Mouse (Mus musculus) intestine, postnatal 0 days (tissue): ENCODE measurements around the gene Rrad. TPM values are rescaled to one million over a fixed set of nuclear protein-coding genes. Genes with fewer than 3 reads are reported as not detected.

Experiments used
- ATAC-seq: fragments of 200-750 bp; cut with Nextera tagmentation; 2 replicates; pipeline ENCODE4 v1.8.0; 2017; ENCODE audit warnings: mild to moderate bottlenecking, moderate TSS enrichment, moderate library complexity
- H3K27ac ChIP-seq: fragments of 300-500 bp; sonication (generic); 2 replicates; pipeline ENCODE4 v1.5.1; 2014; ENCODE audit warnings: mild to moderate bottlenecking, low read depth, low read length, moderate library complexity
- H3K27me3 ChIP-seq: fragments of 300-500 bp; sonication (generic); replicated peaks from 2 replicates; pipeline ENCODE4 v1.6.1; 2014; ENCODE audit warnings: low read length, mixed read lengths; ENCODE audit not compliant: control insufficient read depth, insufficient read depth
- H3K36me3 ChIP-seq: fragments of 300-500 bp; sonication (generic); 2 replicates; pipeline ENCODE4 v1.6.1; 2014; ENCODE audit warnings: mild to moderate bottlenecking, moderate library complexity; ENCODE audit not compliant: control insufficient read depth, insufficient read depth
- H3K4me1 ChIP-seq: fragments of 300-500 bp; sonication (generic); replicated peaks from 2 replicates; pipeline ENCODE4 v1.6.1; 2014; ENCODE audit warnings: antibody characterized with exemption, low read length, mixed read lengths; ENCODE audit not compliant: control insufficient read depth, insufficient read depth
- H3K4me2 ChIP-seq: fragments of 300-500 bp; sonication (generic); replicated peaks from 2 replicates; pipeline ENCODE4 v1.6.1; 2014; ENCODE audit warnings: low read depth, mild to moderate bottlenecking, moderate library complexity
- H3K4me3 ChIP-seq: fragments of 300-500 bp; sonication (generic); 2 replicates; pipeline ENCODE4 v1.5.1; 2014; ENCODE audit warnings: low read depth, low read length
- H3K9ac ChIP-seq: fragments of 300-500 bp; sonication (generic); 2 replicates; pipeline ENCODE4 v1.6.1; 2014; ENCODE audit warnings: mild to moderate bottlenecking, low read depth, low read length
- H3K9me3 ChIP-seq: fragments of 300-500 bp; sonication (generic); 2 replicates; pipeline ENCODE4 v1.6.1; 2016; ENCODE audit warnings: mixed run types; ENCODE audit not compliant: control insufficient read depth
- CTCF ChIP-seq: sonication (generic); IDR thresholded peaks from 2 replicates; pipeline ENCODE4 v1.5.1; 2016; ENCODE audit warnings: low read depth, mild to moderate bottlenecking, control low read depth, antibody characterized with exemption, moderate library complexity
- WGBS: fragments of 180-500 bp; shearing (Covaris S2); extraction: QIAGEN DNeasy Blood & Tissue Kit; methylation state at CpG from one replicate; pipeline ENCODE4 v1.1.7; 2014; 5-methylcytosine and 5-hydroxymethylcytosine counted together
- polyA plus RNA-seq: library from polyadenylated mRNA; unstranded; fragments of >200 nt; fragmentation: Nextera tagmentation; extraction: Ambion mirVana; gene quantifications from 2 replicates; pipeline ENCODE4 v1.2.1, GENCODE M21; 2015

The Rrad gene
- polyA plus RNA-seq, 1 experiment from 2014 or later = 5.8 TPM

GRCm38 (mm10) chr8:104624161-104624560, 7.0 kb downstream of the Rrad start, which contains the start of gene Cdh16:
Gene Cdh16, minus strand, starts transcription at chr8:104624396.
- TF ChIP-seq CTCF = no peak
- no peak within 1 kb of the TSS for H3K27ac ChIP-seq
- no peak within 1 kb of the TSS for H3K4me2 ChIP-seq
- H3K36me3 ChIP-seq = no peaks in the 10 kb centered on the region
- H3K9ac ChIP-seq = no peak within 1 kb of the TSS
- 55% methylated on average over 6 of the region's 6 CpGs for WGBS
- no peak for ATAC-seq
- no peaks in the 10 kb centered on the region for H3K27me3 ChIP-seq
- no peaks in the 10 kb centered on the region for H3K9me3 ChIP-seq
- no peak within 1 kb of the TSS for H3K4me3 ChIP-seq
- no peaks in the 10 kb centered on the region for H3K4me1 ChIP-seq

- 68% methylated on average over 5 of the region's 5 CpGs for WGBS
- no peak overlapping the region for H3K4me3 ChIP-seq
- no peak for TF ChIP-seq CTCF
Observed at GRCm38 (mm10) chr8:104620765-104621164, 10.4 kb downstream of the Rrad start.

GRCm38 (mm10) chr8:104613119-104613518, 18.0 kb downstream of the Rrad start:
- no peak overlapping the region for H3K9ac ChIP-seq
- ATAC-seq = no peak
- H3K36me3 ChIP-seq = no peaks in the 10 kb centered on the region
- no peaks in the 10 kb centered on the region for H3K4me1 ChIP-seq
- no peak for TF ChIP-seq CTCF
- no peaks in the 10 kb centered on the region for H3K9me3 ChIP-seq
- H3K4me2 ChIP-seq = no peak overlapping the region
- no peak overlapping the region for H3K4me3 ChIP-seq
- H3K27me3 ChIP-seq = no peaks in the 10 kb centered on the region
- WGBS = 73% methylated on average over 4 of the region's 4 CpGs
- H3K27ac ChIP-seq = no peak overlapping the region

More at GRCm38 (mm10) chr8:104620765-104621164, 10.4 kb downstream of the Rrad start:
- H3K4me1 ChIP-seq = no peaks in the 10 kb centered on the region
- H3K9ac ChIP-seq = no peak overlapping the region
- H3K9me3 ChIP-seq = no peaks in the 10 kb centered on the region
- H3K27ac ChIP-seq = no peak overlapping the region
- no peak overlapping the region for H3K4me2 ChIP-seq
- no peaks in the 10 kb centered on the region for H3K36me3 ChIP-seq
- H3K27me3 ChIP-seq = no peaks in the 10 kb centered on the region
- ATAC-seq = no peak

- no peak for ATAC-seq
Observed at GRCm38 (mm10) chr8:104611613-104612012, 19.5 kb downstream of the Rrad start.

GRCm38 (mm10) chr8:104610185-104610766, 20.9 kb downstream of the Rrad start:
- no peaks in the 10 kb centered on the region for H3K27me3 ChIP-seq
- no peak for TF ChIP-seq CTCF
- no peak overlapping the region for H3K4me2 ChIP-seq
- H3K4me1 ChIP-seq = no peaks in the 10 kb centered on the region
- ATAC-seq = no peak
- no peak overlapping the region for H3K9ac ChIP-seq
- H3K36me3 ChIP-seq = no peaks in the 10 kb centered on the region
- no peak overlapping the region for H3K4me3 ChIP-seq
- 77% methylated on average over 12 of the region's 12 CpGs for WGBS
- no peaks in the 10 kb centered on the region for H3K9me3 ChIP-seq
- no peak overlapping the region for H3K27ac ChIP-seq

More at GRCm38 (mm10) chr8:104611613-104612012, 19.5 kb downstream of the Rrad start:
- no peak overlapping the region for H3K4me2 ChIP-seq
- 52% methylated on average over 4 of the region's 4 CpGs for WGBS
- H3K36me3 ChIP-seq = no peaks in the 10 kb centered on the region
- H3K27ac ChIP-seq = no peak overlapping the region
- H3K9ac ChIP-seq = no peak overlapping the region
- H3K4me1 ChIP-seq = no peaks in the 10 kb centered on the region
- H3K9me3 ChIP-seq = no peaks in the 10 kb centered on the region
- no peaks in the 10 kb centered on the region for H3K27me3 ChIP-seq
- H3K4me3 ChIP-seq = no peak overlapping the region
- TF ChIP-seq CTCF = no peak

- Histone ChIP-seq H3K9me3 (no peaks in the 10 kb centered on the region), H3K27me3 (no peaks in the 10 kb centered on the region)
- 84% methylated on average over 8 of the region's 8 CpGs for WGBS
Observed at GRCm38 (mm10) chr8:104609222-104609621, 21.9 kb downstream of the Rrad start.

More at GRCm38 (mm10) chr8:104609222-104609621, 21.9 kb downstream of the Rrad start:
- TF ChIP-seq CTCF = no peak
- no peaks in the 10 kb centered on the region for H3K36me3 ChIP-seq
- no peaks in the 10 kb centered on the region for H3K4me1 ChIP-seq
- H3K27ac ChIP-seq = no peak overlapping the region
- H3K9ac ChIP-seq = no peak overlapping the region
- no peak overlapping the region for H3K4me2 ChIP-seq
- no peak for ATAC-seq
- no peak overlapping the region for H3K4me3 ChIP-seq
